Mouse (Mus musculus): ENCODE data around the gene Rsph1.

GRCm38 (mm10) chr17:31269761-31270160, 7.4 kb downstream of the Rsph1 start:
- no peak for TF ChIP-seq CTCF (IDR thresholded peaks at IDR 0.05; ENCODE audit: low read depth, low read length)
- TF ChIP-seq POLR2A (IDR thresholded peaks at IDR 0.05; ENCODE audit: extremely low read depth, insufficient read depth, low read length), result no peak

All from liver, adult 2 months (tissue).